Mouse (Mus musculus) layer of hippocampus, adult 11-12 months (tissue): Measurements from ENCODE around the gene Csf2rb.
A peak's percentile ranks its signal among the peaks of the same experiment; 100 is the strongest.

ENCODE experiments used
- DNase-seq: peaks from one replicate; pipeline ENCODE4 v3.0.0; 2022; ENCODE audit warnings: low spot score

Csf2rb gene

GRCm38 (mm10) chr15:78378556-78378955, 53.0 kb downstream of the Csf2rb start:
- DNase-seq: no peak

GRCm38 (mm10) chr15:78380208-78380607, 54.7 kb downstream of the Csf2rb start:
- DNase-seq: no peak

- peak; percentile 59 for DNase-seq
Observed at GRCm38 (mm10) chr15:78380741-78381140, 55.2 kb downstream of the Csf2rb start.

- no peak for DNase-seq
Observed at GRCm38 (mm10) chr15:78382115-78382514, 56.6 kb downstream of the Csf2rb start.

- DNase-seq: peak; percentile 73
Observed at GRCm38 (mm10) chr15:78383450-78384219, 58.1 kb downstream of the Csf2rb start.

- peak; percentile 52 for DNase-seq
Observed at GRCm38 (mm10) chr15:78384220-78385116, 58.9 kb downstream of the Csf2rb start.

GRCm38 (mm10) chr15:78385564-78385963, 60.0 kb downstream of the Csf2rb start:
- DNase-seq: no peak

GRCm38 (mm10) chr15:78390855-78391254, 65.3 kb downstream of the Csf2rb start:
- no peak for DNase-seq

- DNase-seq: no peak
Observed at GRCm38 (mm10) chr15:78395478-78395962, 70.0 kb downstream of the Csf2rb start, which contains the start of gene Tex33. Gene Tex33 (minus strand): TSS chr15:78395912.

- no peak for DNase-seq
Observed at GRCm38 (mm10) chr15:78401345-78401744, 75.8 kb downstream of the Csf2rb start.

- DNase-seq: peak; percentile 77
Observed at GRCm38 (mm10) chr15:78401921-78402320, 76.4 kb downstream of the Csf2rb start.

GRCm38 (mm10) chr15:78402423-78402822, 76.9 kb downstream of the Csf2rb start:
- no peak for DNase-seq

- no peak for DNase-seq
Observed at GRCm38 (mm10) chr15:78403301-78403741, 77.8 kb downstream of the Csf2rb start.
